Mouse (Mus musculus): ENCODE measurements around the gene Cptp. TPM values are rescaled to one million over a fixed set of nuclear protein-coding genes. Genes with fewer than 3 reads are reported as not detected.

Cptp gene
- polyA plus RNA-seq, 1 experiment, result 17.4 TPM

- TF ChIP-seq CTCF (IDR thresholded peaks at IDR 0.05; ENCODE audit: borderline replicate concordance, insufficient read depth, low read length) (no peak), POLR2A (IDR thresholded peaks at IDR 0.05; ENCODE audit: low read depth, low read length) (no peak)
- peaks cover 5% of the 10 kb centered on the region; the same call in 1 of the 2 replicates for H3K4me1 ChIP-seq (ENCODE audit: control insufficient read depth, insufficient read depth, low read length)
- H3K4me3 ChIP-seq (ENCODE audit: insufficient read depth, low read length), result no peak overlapping the region
- H3K27ac ChIP-seq (ENCODE audit: insufficient read depth, low read length), result no peak overlapping the region
Measured at GRCm38 (mm10) chr4:155898318-155898717, 29.1 kb upstream of the Cptp start.

DNA sequence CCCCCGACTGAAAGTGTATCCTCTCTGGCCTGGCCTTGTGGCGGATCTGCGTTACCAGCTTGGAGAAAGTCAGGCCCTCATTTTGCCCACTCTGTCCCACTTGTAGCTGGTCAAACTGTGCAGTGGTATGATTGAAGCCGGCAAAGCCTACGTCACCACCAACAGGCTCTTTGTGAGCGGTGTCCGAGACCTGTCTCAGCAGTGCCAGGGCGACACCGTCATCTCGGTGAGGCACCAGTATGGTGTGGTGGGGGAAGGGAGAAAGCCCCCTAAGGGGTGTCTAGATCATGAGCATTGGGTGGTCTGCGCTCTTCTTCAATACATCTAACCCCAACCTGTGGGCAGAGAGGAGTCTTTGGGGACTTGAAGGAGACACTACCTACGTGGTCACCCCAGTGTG, 27.2 kb upstream of the Cptp start:
- no peak for TF ChIP-seq POLR2A (IDR thresholded peaks at IDR 0.05; ENCODE audit: low read depth, low read length)
- no peak for TF ChIP-seq CTCF (IDR thresholded peaks at IDR 0.05; ENCODE audit: borderline replicate concordance, insufficient read depth, low read length)
- no peak overlapping the region for H3K27ac ChIP-seq (ENCODE audit: insufficient read depth, low read length)
- H3K4me1 ChIP-seq (ENCODE audit: control insufficient read depth, insufficient read depth, low read length), result peaks cover 7% of the 10 kb centered on the region; the same call in 1 of the 2 replicates
- H3K4me3 ChIP-seq (ENCODE audit: insufficient read depth, low read length), result no peak overlapping the region

DNA sequence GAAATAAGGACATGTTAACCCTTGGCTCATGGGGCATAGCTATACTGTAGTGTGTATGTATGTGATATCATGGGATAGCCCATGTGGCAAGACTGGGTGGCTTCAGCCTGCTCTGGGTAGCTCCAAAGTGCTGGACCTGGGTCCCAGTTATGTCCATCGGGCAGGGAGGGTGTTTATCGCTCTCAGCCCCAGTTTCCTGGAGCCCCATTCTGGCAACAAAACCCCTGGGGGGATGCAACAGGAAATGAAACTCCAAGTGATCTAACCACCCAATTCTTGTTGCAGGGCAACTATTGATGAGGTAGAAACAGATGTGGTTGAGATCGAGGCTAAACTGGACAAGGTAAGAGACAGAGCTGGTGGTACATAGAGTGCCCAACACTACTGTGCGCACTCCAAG, 26.6 kb upstream of the Cptp start:
- H3K4me1 ChIP-seq (ENCODE audit: control insufficient read depth, insufficient read depth, low read length), result peaks cover 7% of the 10 kb centered on the region; the same call in 1 of the 2 replicates
- no peak overlapping the region for H3K27ac ChIP-seq (ENCODE audit: insufficient read depth, low read length)
- H3K4me3 ChIP-seq (ENCODE audit: insufficient read depth, low read length), result no peak overlapping the region
- TF ChIP-seq POLR2A (IDR thresholded peaks at IDR 0.05; ENCODE audit: low read depth, low read length), result no peak
- TF ChIP-seq CTCF (IDR thresholded peaks at IDR 0.05; ENCODE audit: borderline replicate concordance, insufficient read depth, low read length), result no peak

DNA sequence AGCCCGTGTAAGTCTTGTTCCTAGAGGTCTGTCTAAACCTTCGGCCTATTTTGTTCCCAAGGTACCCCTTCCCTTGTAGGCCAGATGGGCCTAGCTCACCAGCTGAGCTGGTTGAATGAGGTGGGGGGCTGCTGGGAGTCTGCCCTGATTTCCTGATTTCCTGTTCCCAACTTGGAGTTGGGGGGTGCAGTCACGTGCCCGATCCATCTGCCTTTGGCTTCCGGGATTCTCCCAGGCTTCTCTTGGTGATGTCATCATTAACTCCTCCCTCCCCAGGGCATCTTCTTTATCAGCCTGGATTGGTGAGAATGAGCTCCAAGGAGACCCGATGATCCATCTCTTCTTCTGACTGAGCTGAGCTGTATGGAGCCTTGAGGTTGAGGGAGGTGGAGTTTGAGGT, 26.0 kb upstream of the Cptp start:
- no peak for TF ChIP-seq POLR2A (IDR thresholded peaks at IDR 0.05; ENCODE audit: low read depth, low read length)
- no peak for TF ChIP-seq CTCF (IDR thresholded peaks at IDR 0.05; ENCODE audit: borderline replicate concordance, insufficient read depth, low read length)
- Histone ChIP-seq H3K27ac (ENCODE audit: insufficient read depth, low read length) (peak overlapping the region; percentile 80), H3K4me1 (ENCODE audit: control insufficient read depth, insufficient read depth, low read length) (peaks cover 7% of the 10 kb centered on the region; the same call in 1 of the 2 replicates), H3K4me3 (ENCODE audit: insufficient read depth, low read length) (peak overlapping the region; percentile 1; the same call in 1 of the 2 replicates)

- H3K27ac ChIP-seq (ENCODE audit: insufficient read depth, low read length), result peak overlapping the region; percentile 80
- no peak for TF ChIP-seq CTCF (IDR thresholded peaks at IDR 0.05; ENCODE audit: borderline replicate concordance, insufficient read depth, low read length)
- peak; percentile 45 for TF ChIP-seq POLR2A (IDR thresholded peaks at IDR 0.05; ENCODE audit: low read depth, low read length)
- H3K4me1 ChIP-seq (ENCODE audit: control insufficient read depth, insufficient read depth, low read length), result peaks cover 7% of the 10 kb centered on the region; the same call in 1 of the 2 replicates
- H3K4me3 ChIP-seq (ENCODE audit: insufficient read depth, low read length), result peak overlapping the region; percentile 70
Measured at GRCm38 (mm10) chr4:155894311-155894881, 25.2 kb upstream of the Cptp start.

DNA sequence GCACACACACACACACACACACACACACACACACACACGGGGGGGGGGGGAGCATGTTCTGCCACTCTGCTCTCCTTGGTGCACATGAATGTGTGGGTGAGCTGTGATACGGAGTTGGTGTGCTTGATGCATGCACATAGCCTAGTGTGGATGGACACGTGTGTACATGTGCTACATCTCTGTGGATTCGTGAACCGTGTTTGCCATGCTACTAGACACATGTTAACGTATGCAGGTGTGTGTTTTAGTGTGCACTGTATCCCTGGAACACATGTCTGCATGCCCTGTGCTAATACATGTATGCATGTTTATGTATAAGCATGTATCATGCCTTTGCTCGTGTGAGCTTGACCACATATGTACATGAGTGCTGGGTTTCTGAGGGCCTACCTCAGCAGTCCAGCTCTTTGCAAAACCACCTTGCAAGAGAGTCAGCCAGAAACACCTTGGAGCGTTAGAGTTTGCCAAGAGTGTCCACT, 24.0 kb upstream of the Cptp start:
- H3K4me3 ChIP-seq (ENCODE audit: insufficient read depth, low read length), result peak overlapping the region; percentile 70
- no peak overlapping the region for H3K27ac ChIP-seq (ENCODE audit: insufficient read depth, low read length)
- H3K4me1 ChIP-seq (ENCODE audit: control insufficient read depth, insufficient read depth, low read length), result peaks cover 7% of the 10 kb centered on the region; the same call in 1 of the 2 replicates
- no peak for TF ChIP-seq POLR2A (IDR thresholded peaks at IDR 0.05; ENCODE audit: low read depth, low read length)
- no peak for TF ChIP-seq CTCF (IDR thresholded peaks at IDR 0.05; ENCODE audit: borderline replicate concordance, insufficient read depth, low read length)

DNA sequence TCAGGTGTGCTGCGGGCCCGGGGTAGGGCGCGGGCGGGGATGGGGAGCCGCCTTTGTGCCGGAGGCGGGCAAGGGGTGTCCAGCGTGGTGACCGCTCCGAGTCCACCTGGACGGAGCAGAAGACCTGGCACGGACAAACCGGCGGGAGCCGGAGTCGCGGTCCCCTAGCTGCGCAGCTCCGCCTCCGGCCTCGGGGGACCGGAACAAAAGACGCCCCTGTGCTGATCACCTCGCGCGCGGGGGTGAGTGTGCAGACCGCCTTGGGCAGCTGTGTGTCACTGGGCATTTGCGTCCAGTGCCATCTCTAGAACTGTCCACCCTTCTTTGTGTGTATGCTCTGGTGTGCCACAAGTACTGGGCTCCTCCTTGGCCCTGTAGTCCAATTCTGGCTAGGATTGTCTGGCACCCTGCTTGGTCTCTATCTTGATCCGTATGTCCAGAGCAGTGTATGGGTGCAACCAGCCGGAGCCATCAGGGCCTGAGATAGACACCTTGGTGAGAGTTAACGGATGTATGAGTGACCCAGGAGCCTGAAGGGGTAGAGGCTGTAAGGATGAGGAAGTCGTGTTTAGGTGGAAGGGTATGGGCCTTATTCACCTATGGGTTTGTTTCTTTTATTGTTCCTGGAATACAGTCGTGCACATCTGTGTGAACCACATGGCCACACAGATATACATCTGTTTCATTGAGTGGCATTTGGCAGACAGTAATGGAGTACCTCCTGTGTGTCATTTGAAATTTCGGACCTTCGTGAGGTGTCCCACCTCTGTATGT, 23.4 kb upstream of the Cptp start:
- Histone ChIP-seq H3K4me1 (ENCODE audit: control insufficient read depth, insufficient read depth, low read length) (peaks cover 7% of the 10 kb centered on the region; the same call in 1 of the 2 replicates), H3K4me3 (ENCODE audit: insufficient read depth, low read length) (peak overlapping the region; percentile 70), H3K27ac (ENCODE audit: insufficient read depth, low read length) (peak overlapping the region; percentile 11; the same call in 1 of the 2 replicates)
- TF ChIP-seq POLR2A (IDR thresholded peaks at IDR 0.05; ENCODE audit: low read depth, low read length) (no peak), CTCF (IDR thresholded peaks at IDR 0.05; ENCODE audit: borderline replicate concordance, insufficient read depth, low read length) (no peak)

GRCm38 (mm10) chr4:155892017-155892416, 22.8 kb upstream of the Cptp start:
- H3K27ac ChIP-seq (ENCODE audit: insufficient read depth, low read length), result peak overlapping the region; percentile 92
- H3K4me3 ChIP-seq (ENCODE audit: insufficient read depth, low read length), result peak overlapping the region; percentile 70
- peak; percentile 71 for TF ChIP-seq POLR2A (IDR thresholded peaks at IDR 0.05; ENCODE audit: low read depth, low read length)
- TF ChIP-seq CTCF (IDR thresholded peaks at IDR 0.05; ENCODE audit: borderline replicate concordance, insufficient read depth, low read length), result no peak

GRCm38 (mm10) chr4:155891551-155892001, 22.3 kb upstream of the Cptp start, which contains the start of the genes Pusl1 and Acap3:
TSS of gene Pusl1 (minus strand) at chr4:155891781.
TSS of gene Acap3 (plus strand) at chr4:155891822.
- peak within 1 kb of the TSS; percentile 70 for H3K4me3 ChIP-seq (ENCODE audit: insufficient read depth, low read length)
- peaks cover 7% of the 10 kb centered on the region; the same call in 1 of the 2 replicates for H3K4me1 ChIP-seq (ENCODE audit: control insufficient read depth, insufficient read depth, low read length)
- peak; percentile 86 for TF ChIP-seq POLR2A (IDR thresholded peaks at IDR 0.05; ENCODE audit: low read depth, low read length)
- TF ChIP-seq CTCF (IDR thresholded peaks at IDR 0.05; ENCODE audit: borderline replicate concordance, insufficient read depth, low read length), result no peak
- peak within 1 kb of the TSS; percentile 92 for H3K27ac ChIP-seq (ENCODE audit: insufficient read depth, low read length)

More at GRCm38 (mm10) chr4:155892017-155892416, 22.8 kb upstream of the Cptp start:
- H3K4me1 ChIP-seq (ENCODE audit: control insufficient read depth, insufficient read depth, low read length), result peaks cover 7% of the 10 kb centered on the region; the same call in 1 of the 2 replicates

Measured in embryonic fibroblast, embryonic 13.5 days (primary cell).